Mouse (Mus musculus) hindbrain, embryonic 16.5 days (tissue): ENCODE measurements around the gene Myt1l. TPM values are rescaled to one million over a fixed set of nuclear protein-coding genes. Genes with fewer than 3 reads are reported as not detected.
A peak's percentile ranks its signal among the peaks of the same experiment; 100 is the strongest.

Experiments
- ATAC-seq: fragments of 200-750 bp; cut with Nextera tagmentation; 2 replicates; pipeline ENCODE4 v1.8.0; 2017; ENCODE audit warnings: moderate TSS enrichment, moderate library complexity
- H3K27ac ChIP-seq: fragments of 300-500 bp; sonication (generic); 2 replicates; pipeline ENCODE4 v1.5.1; 2014; ENCODE audit warnings: low read depth, mild to moderate bottlenecking, control low read depth, low read length, moderate library complexity
- H3K27me3 ChIP-seq: fragments of 300-500 bp; sonication (generic); replicated peaks from 2 replicates; pipeline ENCODE4 v1.6.1; 2014; ENCODE audit warnings: low read length; ENCODE audit not compliant: control insufficient read depth, insufficient read depth
- H3K36me3 ChIP-seq: fragments of 300-500 bp; sonication (generic); 2 replicates; pipeline ENCODE4 v1.6.1; 2014; ENCODE audit warnings: mild to moderate bottlenecking, low read length, moderate library complexity, mixed read lengths; ENCODE audit not compliant: control insufficient read depth, insufficient read depth
- H3K4me1 ChIP-seq: fragments of 300-500 bp; sonication (generic); 2 replicates; pipeline ENCODE4 v1.6.1; 2014; ENCODE audit warnings: low read depth, low read length; ENCODE audit not compliant: control insufficient read depth, insufficient read depth
- H3K4me2 ChIP-seq: fragments of 300-500 bp; sonication (generic); 2 replicates; pipeline ENCODE4 v1.6.1; 2014; ENCODE audit warnings: mild to moderate bottlenecking, low read length, control low read depth, moderate library complexity
- H3K4me3 ChIP-seq: fragments of 300-500 bp; sonication (generic); 2 replicates; pipeline ENCODE4 v1.5.1; 2014; ENCODE audit warnings: mild to moderate bottlenecking, low read length, control low read depth, moderate library complexity
- H3K9ac ChIP-seq: fragments of 300-500 bp; sonication (generic); 2 replicates; pipeline ENCODE4 v1.6.1; 2014; ENCODE audit warnings: low read depth, mild to moderate bottlenecking, control low read depth, low read length, moderate library complexity
- H3K9me3 ChIP-seq: fragments of 300-500 bp; sonication (generic); 2 replicates; pipeline ENCODE4 v1.6.1; 2014; ENCODE audit warnings: mild to moderate bottlenecking, low read length, moderate library complexity; ENCODE audit not compliant: control insufficient read depth
- WGBS: fragments of 180-500 bp; shearing (Covaris S2); extraction: QIAGEN DNeasy Blood & Tissue Kit; methylation state at CpG from one replicate; pipeline ENCODE4 v1.1.7; 2014; 5-methylcytosine and 5-hydroxymethylcytosine counted together
- polyA plus RNA-seq: library from polyadenylated mRNA; unstranded; fragments of >200 nt; fragmentation: Nextera tagmentation; extraction: Ambion mirVana; gene quantifications from 2 replicates; pipeline ENCODE4 v1.2.1, GENCODE M21; 2015

Gene Myt1l
- polyA plus RNA-seq, 1 experiment from 2014 or later = 236 TPM

DNA sequence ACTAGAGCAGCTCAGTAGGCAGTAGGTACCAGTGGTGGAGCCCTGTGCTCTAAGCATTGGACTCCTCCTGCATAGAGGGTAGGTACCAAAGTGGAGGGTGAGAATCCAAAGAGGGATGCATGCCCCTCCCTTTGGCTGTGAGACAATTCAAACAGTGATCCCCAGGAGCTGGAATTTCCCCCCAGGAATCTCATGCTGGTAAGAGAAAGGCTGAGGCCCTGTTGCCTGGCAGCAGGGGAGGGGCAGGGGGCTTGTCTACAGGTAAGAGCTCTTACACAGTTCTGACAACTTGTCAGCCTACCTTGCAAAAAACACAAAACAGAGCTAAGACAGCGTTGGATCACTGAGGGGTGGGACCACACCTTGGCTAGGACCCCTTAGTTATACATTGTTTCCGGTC, 405.3 kb downstream of the Myt1l start:
- Histone ChIP-seq H3K4me3 (no peak overlapping the region), H3K9me3 (no peaks in the 10 kb centered on the region), H3K27ac (no peak overlapping the region), H3K36me3 (no peaks in the 10 kb centered on the region), H3K9ac (no peak overlapping the region), H3K4me2 (no peak overlapping the region), H3K27me3 (no peaks in the 10 kb centered on the region), H3K4me1 (peaks cover 8% of the 10 kb centered on the region)
- ATAC-seq = no peak
- 78% methylated on average over 2 of the region's 2 CpGs for WGBS

- ATAC-seq = no peak
- H3K4me2 ChIP-seq = no peak overlapping the region
- no peaks in the 10 kb centered on the region for H3K9me3 ChIP-seq
- H3K27me3 ChIP-seq = no peaks in the 10 kb centered on the region
- peaks cover 12% of the 10 kb centered on the region for H3K4me1 ChIP-seq
- no peak overlapping the region for H3K4me3 ChIP-seq
- WGBS = 71% methylated on average over 8 of the region's 8 CpGs
- no peaks in the 10 kb centered on the region for H3K36me3 ChIP-seq
- H3K27ac ChIP-seq = no peak overlapping the region
- no peak overlapping the region for H3K9ac ChIP-seq
These were observed 406.0 kb downstream of the Myt1l start for GRCm38 (mm10) chr12:29934120-29934581.

DNA sequence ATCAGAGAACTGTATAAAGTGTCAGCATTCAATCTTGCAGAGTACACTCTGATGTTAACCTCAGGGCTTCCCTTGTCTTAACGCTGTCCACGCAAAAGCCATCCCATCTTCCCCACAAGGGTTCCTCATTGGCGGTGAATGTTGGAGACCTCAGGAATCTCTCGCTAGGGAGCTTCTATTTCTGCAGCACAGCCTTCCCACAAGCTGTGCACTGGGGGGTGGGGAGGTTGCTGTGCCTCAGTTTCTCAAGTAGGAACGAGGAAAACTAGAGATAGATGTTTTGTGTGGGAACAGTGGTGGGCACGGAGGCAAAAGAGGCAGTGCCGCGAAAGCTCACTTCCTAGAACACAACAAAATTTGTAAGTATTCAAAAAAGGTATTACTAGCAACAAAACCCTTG, 409.1 kb downstream of the Myt1l start, which contains the start of gene Pxdn:
TSS of gene Pxdn (plus strand) at position 301 of the 400 bp plus-strand sequence.
- Histone ChIP-seq H3K9ac (peak within 1 kb of the TSS; percentile 85), H3K27me3 (no peaks in the 10 kb centered on the region), H3K4me1 (peaks cover 38% of the 10 kb centered on the region), H3K36me3 (no peaks in the 10 kb centered on the region), H3K9me3 (no peaks in the 10 kb centered on the region), H3K4me2 (peak within 1 kb of the TSS; percentile 60), H3K27ac (peak within 1 kb of the TSS; percentile 82), H3K4me3 (peak within 1 kb of the TSS; percentile 72)
- no peak for ATAC-seq
- 36% methylated on average over 8 of the region's 8 CpGs for WGBS

GRCm38 (mm10) chr12:29937851-29938375, 409.7 kb downstream of the Myt1l start:
- H3K4me3 ChIP-seq = peak overlapping the region; percentile 72
- WGBS = under 1% methylated on average over 38 of the region's 49 CpGs
- H3K27ac ChIP-seq = peak overlapping the region; percentile 82
- H3K27me3 ChIP-seq = no peaks in the 10 kb centered on the region
- ATAC-seq = peak; percentile 84
- peaks cover 38% of the 10 kb centered on the region for H3K4me1 ChIP-seq
- H3K9ac ChIP-seq = peak overlapping the region; percentile 85
- H3K4me2 ChIP-seq = peak overlapping the region; percentile 60
- H3K9me3 ChIP-seq = no peaks in the 10 kb centered on the region
- H3K36me3 ChIP-seq = no peaks in the 10 kb centered on the region

GRCm38 (mm10) chr12:29938376-29939041, 410.3 kb downstream of the Myt1l start:
- H3K9me3 ChIP-seq = no peaks in the 10 kb centered on the region
- H3K27ac ChIP-seq = peak overlapping the region; percentile 82
- H3K36me3 ChIP-seq = no peaks in the 10 kb centered on the region
- peak; percentile 79 for ATAC-seq
- under 1% methylated on average over 40 of the region's 40 CpGs for WGBS
- H3K9ac ChIP-seq = peak overlapping the region; percentile 85
- no peaks in the 10 kb centered on the region for H3K27me3 ChIP-seq
- H3K4me1 ChIP-seq = peaks cover 38% of the 10 kb centered on the region
- H3K4me2 ChIP-seq = peak overlapping the region; percentile 60
- H3K4me3 ChIP-seq = peak overlapping the region; percentile 72

DNA sequence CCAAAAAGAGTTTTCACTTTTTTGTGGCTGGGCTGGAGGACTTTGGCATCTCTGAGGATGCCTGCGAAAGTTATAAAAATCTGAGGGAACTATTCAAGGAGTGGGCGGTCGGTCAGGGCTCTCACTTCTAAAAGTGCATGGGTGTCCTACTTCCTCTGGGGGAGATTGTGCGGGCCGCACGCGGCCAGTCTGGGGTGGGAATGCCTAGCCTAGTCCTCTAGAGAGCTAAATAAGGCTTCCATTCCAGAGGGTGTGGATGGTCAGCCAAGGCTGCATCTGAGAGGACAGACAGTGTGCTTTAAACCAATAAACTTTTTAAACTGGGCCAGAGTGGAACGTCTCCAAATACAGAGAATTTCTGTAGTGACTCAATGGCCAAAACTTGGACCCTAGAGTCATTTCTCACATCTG, 411.1 kb downstream of the Myt1l start:
- ATAC-seq = no peak
- 12% methylated on average over 8 of the region's 8 CpGs for WGBS
- H3K4me2 ChIP-seq = peak overlapping the region; percentile 60

GRCm38 (mm10) chr12:29942435-29942834, 414.3 kb downstream of the Myt1l start:
- Histone ChIP-seq H3K9ac (no peak overlapping the region), H3K36me3 (no peaks in the 10 kb centered on the region), H3K27ac (no peak overlapping the region), H3K9me3 (no peaks in the 10 kb centered on the region), H3K27me3 (no peaks in the 10 kb centered on the region), H3K4me2 (no peak overlapping the region), H3K4me3 (no peak overlapping the region), H3K4me1 (peaks cover 34% of the 10 kb centered on the region)
- 84% methylated on average over 2 of the region's 2 CpGs for WGBS
- ATAC-seq = no peak

More for the DNA sequence above, 411.1 kb downstream of the Myt1l start:
- Histone ChIP-seq H3K4me3 (peak overlapping the region; percentile 72), H3K9ac (peak overlapping the region; percentile 85), H3K4me1 (peaks cover 38% of the 10 kb centered on the region), H3K9me3 (no peaks in the 10 kb centered on the region), H3K27ac (peak overlapping the region; percentile 82), H3K36me3 (no peaks in the 10 kb centered on the region), H3K27me3 (no peaks in the 10 kb centered on the region)

DNA sequence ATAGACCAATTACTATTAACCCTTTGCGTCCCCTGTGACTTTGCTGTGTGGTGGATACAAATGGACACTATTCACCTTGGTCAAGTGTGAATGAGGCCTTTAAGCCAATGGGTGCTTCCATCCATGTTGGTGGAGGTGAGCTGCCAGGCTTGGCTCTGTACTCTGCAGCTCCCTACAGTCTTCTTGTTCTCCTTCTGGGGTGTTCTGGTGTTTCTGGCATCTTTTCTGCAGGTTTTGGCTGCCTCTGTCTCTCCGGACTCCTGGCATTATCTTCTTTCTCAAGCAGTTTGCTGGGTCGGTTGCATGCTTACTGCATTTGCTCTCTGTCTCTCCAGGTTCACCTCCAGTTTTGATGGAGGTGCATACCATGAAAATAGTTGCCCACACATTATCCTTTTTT, 416.5 kb downstream of the Myt1l start:
- ATAC-seq = no peak
- H3K36me3 ChIP-seq = no peaks in the 10 kb centered on the region
- no peaks in the 10 kb centered on the region for H3K9me3 ChIP-seq
- WGBS = 83% methylated on average over 3 of the region's 3 CpGs
- H3K27me3 ChIP-seq = no peaks in the 10 kb centered on the region
- no peak overlapping the region for H3K4me2 ChIP-seq
- H3K4me1 ChIP-seq = peaks cover 21% of the 10 kb centered on the region
- no peak overlapping the region for H3K4me3 ChIP-seq
- no peak overlapping the region for H3K9ac ChIP-seq
- H3K27ac ChIP-seq = no peak overlapping the region

- Histone ChIP-seq H3K36me3 (no peaks in the 10 kb centered on the region), H3K9me3 (no peaks in the 10 kb centered on the region), H3K4me1 (peaks cover 15% of the 10 kb centered on the region), H3K9ac (no peak overlapping the region), H3K27ac (no peak overlapping the region), H3K4me2 (no peak overlapping the region), H3K4me3 (no peak overlapping the region), H3K27me3 (no peaks in the 10 kb centered on the region)
- 83% methylated on average over 6 of the region's 6 CpGs for WGBS
- ATAC-seq = no peak
These were observed 417.1 kb downstream of the Myt1l start for GRCm38 (mm10) chr12:29945182-29945743.
